Mouse (Mus musculus): ENCODE measurements at regions not wholly inside any gene's neighbourhood (a gene's known extent, or its start where the extent isn't known, plus 50 kb on each side); places are given as distances from the start of the nearest gene placed in this dataset.
A peak's percentile ranks its signal among the peaks of the same experiment; 100 is the strongest.

- DNase-seq (ENCODE audit: low spot score in 2 of 2) = no peak
- Histone ChIP-seq H3K4me3 (no peak overlapping the region), H3K27ac (no peak overlapping the region)
- TF ChIP-seq CTCF (conservative IDR thresholded peaks at IDR 0.05) = no peak
These were observed 340.7 kb downstream of the Plk2 start for GRCm38 (mm10) chr13:110735511-110735910.

GRCm38 (mm10) chr13:110741576-110742206 lies 346.8 kb downstream of the Plk2 start:
- DNase-seq (ENCODE audit: low spot score in 2 of 2) = peak in 1 of 2 experiments; percentile 15
- no peak for TF ChIP-seq CTCF (conservative IDR thresholded peaks at IDR 0.05)
- Histone ChIP-seq H3K27ac (peak overlapping the region; percentile 68), H3K4me3 (no peak overlapping the region)

- no peak for DNase-seq (ENCODE audit: low spot score in 2 of 2)
- no peak overlapping the region for H3K27ac ChIP-seq
- TF ChIP-seq CTCF (conservative IDR thresholded peaks at IDR 0.05) = no peak
- H3K4me3 ChIP-seq = no peak overlapping the region
These were observed 352.5 kb downstream of the Plk2 start for GRCm38 (mm10) chr13:110747223-110747868.

- H3K4me3 ChIP-seq = no peak overlapping the region
These were observed 357.9 kb downstream of the Plk2 start for GRCm38 (mm10) chr13:110752746-110753145.

GRCm38 (mm10) chr13:110754548-110754947 lies 359.7 kb downstream of the Plk2 start:
- H3K27ac ChIP-seq = peak overlapping the region; percentile 75
- no peak overlapping the region for H3K4me3 ChIP-seq
- no peak for TF ChIP-seq CTCF (conservative IDR thresholded peaks at IDR 0.05)
- DNase-seq (ENCODE audit: low spot score in 2 of 2) = peak; percentile 21 to 44

More at GRCm38 (mm10) chr13:110752746-110753145, 357.9 kb downstream of the Plk2 start:
- no peak overlapping the region for H3K27ac ChIP-seq
- no peak for DNase-seq (ENCODE audit: low spot score in 2 of 2)
- TF ChIP-seq CTCF (conservative IDR thresholded peaks at IDR 0.05) = no peak

GRCm38 (mm10) chr13:110756877-110757276 lies 362.0 kb downstream of the Plk2 start:
- Histone ChIP-seq H3K27ac (peak overlapping the region; percentile 46; the same call in 1 of the 2 replicates), H3K4me3 (no peak overlapping the region)
- TF ChIP-seq CTCF (conservative IDR thresholded peaks at IDR 0.05) = no peak
- no peak for DNase-seq (ENCODE audit: low spot score in 2 of 2)

- Histone ChIP-seq H3K27ac (no peak overlapping the region), H3K4me3 (no peak overlapping the region)
- TF ChIP-seq CTCF (conservative IDR thresholded peaks at IDR 0.05) = no peak
- DNase-seq (ENCODE audit: low spot score in 2 of 2) = no peak
These were observed 374.4 kb downstream of the Plk2 start for GRCm38 (mm10) chr13:110769210-110769609.

- Histone ChIP-seq H3K4me3 (no peak overlapping the region), H3K27ac (0 out of 2 replicates have a peak overlapping the region, but pooled peaks have one; percentile 24)
- no peak for TF ChIP-seq CTCF (conservative IDR thresholded peaks at IDR 0.05)
- DNase-seq (ENCODE audit: low spot score in 2 of 2) = peak; percentile 29 to 76
These were observed 380.4 kb downstream of the Plk2 start for GRCm38 (mm10) chr13:110775251-110775650.

GRCm38 (mm10) chr13:110784162-110784785 lies 389.4 kb downstream of the Plk2 start:
- peak overlapping the region; percentile 11; the same call in 1 of the 2 replicates for H3K27ac ChIP-seq
- TF ChIP-seq CTCF (conservative IDR thresholded peaks at IDR 0.05) = no peak
- DNase-seq (ENCODE audit: low spot score in 2 of 2) = no peak
- H3K4me3 ChIP-seq = no peak overlapping the region

- Histone ChIP-seq H3K4me3 (no peak overlapping the region), H3K27ac (peak overlapping the region; percentile 11; the same call in 1 of the 2 replicates)
- DNase-seq (ENCODE audit: low spot score in 2 of 2) = no peak
- TF ChIP-seq CTCF (conservative IDR thresholded peaks at IDR 0.05) = no peak
These were observed 390.0 kb downstream of the Plk2 start for GRCm38 (mm10) chr13:110784822-110785221.

- no peak for DNase-seq (ENCODE audit: low spot score in 2 of 2)
- no peak overlapping the region for H3K4me3 ChIP-seq
- no peak for TF ChIP-seq CTCF (conservative IDR thresholded peaks at IDR 0.05)
These were observed 403.5 kb downstream of the Plk2 start for GRCm38 (mm10) chr13:110798313-110798712.

GRCm38 (mm10) chr13:110802841-110803240 lies 408.0 kb downstream of the Plk2 start:
- TF ChIP-seq CTCF (conservative IDR thresholded peaks at IDR 0.05) = no peak
- H3K27ac ChIP-seq = no peak overlapping the region

More at GRCm38 (mm10) chr13:110798313-110798712, 403.5 kb downstream of the Plk2 start:
- peak overlapping the region; percentile 37 for H3K27ac ChIP-seq

GRCm38 (mm10) chr13:110812401-110812800 lies 417.6 kb downstream of the Plk2 start:
- no peak for TF ChIP-seq CTCF (conservative IDR thresholded peaks at IDR 0.05)
- H3K4me3 ChIP-seq = no peak overlapping the region
- DNase-seq (ENCODE audit: low spot score in 2 of 2) = no peak
- no peak overlapping the region for H3K27ac ChIP-seq

More at GRCm38 (mm10) chr13:110802841-110803240, 408.0 kb downstream of the Plk2 start:
- H3K4me3 ChIP-seq = no peak overlapping the region
- DNase-seq (ENCODE audit: low spot score in 2 of 2) = no peak
